Mouse (Mus musculus): ENCODE measurements around the gene Olfr1183.
"Not testable (repeated sequence)": the region's sequence is repeated elsewhere in the genome, so short reads cannot be mapped to it uniquely, and the experiment has no call there.

Olfr1183 gene

GRCm38 (mm10) chr2:88454567-88454966 lies at the start of gene Olfr1183:
TSS of gene Olfr1183 (plus strand) at chr2:88454867.
- not testable (repeated sequence) for DNase-seq (ENCODE audit: low read depth, low spot score)

GRCm38 (mm10) chr2:88406353-88406752 lies 48.3 kb upstream of the Olfr1183 start, which contains the start of gene Olfr1179:
TSS of gene Olfr1179 (minus strand) at chr2:88406453.
- no peak for DNase-seq (ENCODE audit: low read depth, low spot score)

GRCm38 (mm10) chr2:88419051-88419450 lies 35.6 kb upstream of the Olfr1183 start, which contains the start of gene Olfr1180:
TSS of gene Olfr1180 (minus strand) at chr2:88419151.
- DNase-seq (ENCODE audit: low read depth, low spot score), result no peak

GRCm38 (mm10) chr2:88426071-88426470 lies 28.6 kb upstream of the Olfr1183 start, which contains the start of gene Olfr1181:
TSS of gene Olfr1181 (minus strand) at chr2:88426171.
- no peak for DNase-seq (ENCODE audit: low read depth, low spot score)

- DNase-seq (ENCODE audit: low read depth, low spot score), result no peak
Measured at GRCm38 (mm10) chr2:88449031-88449430, 5.6 kb upstream of the Olfr1183 start, which contains the start of gene Gm13757. TSS of gene Gm13757 (minus strand) at chr2:88449131.

GRCm38 (mm10) chr2:88483298-88483697 lies 28.6 kb downstream of the Olfr1183 start, which contains the start of gene Olfr1184:
TSS of gene Olfr1184 (plus strand) at chr2:88483598.
- no peak for DNase-seq (ENCODE audit: low read depth, low spot score)

- DNase-seq (ENCODE audit: low read depth, low spot score), result no peak
Measured at GRCm38 (mm10) chr2:88493020-88493419, 38.4 kb downstream of the Olfr1183 start, which contains the start of gene Olfr1185-ps1. TSS of gene Olfr1185-ps1 (plus strand) at chr2:88493320.

- no peak for DNase-seq (ENCODE audit: low read depth, low spot score)
Measured at GRCm38 (mm10) chr2:88518251-88518650, 63.6 kb downstream of the Olfr1183 start, which contains the start of gene Olfr1186. TSS of gene Olfr1186 (plus strand) at chr2:88518551.

All from brain, embryonic 18.5 days (tissue).